Mouse (Mus musculus): Measurements from ENCODE around the gene Alox5ap. TPM values are rescaled to one million over a fixed set of nuclear protein-coding genes. Genes with fewer than 3 reads are reported as not detected.

Alox5ap gene
- total and polyA plus RNA-seq, 3 experiments, result 19.9 to 25.5 (median 21.1) TPM

- intact Hi-C loops (cut with DNase I), result no loop called here
- peak; percentile 40 for TF ChIP-seq CTCF (IDR thresholded peaks at IDR 0.05)
- TF ChIP-seq EP300 (IDR thresholded peaks at IDR 0.05; ENCODE audit: insufficient read depth, low read depth, low read length), result no peak
- WGBS, result 96% methylated on average over 1 of the region's 1 CpGs
- Histone ChIP-seq H3K27me3 (ENCODE audit: control insufficient read depth, insufficient read depth, low read length) (no peaks in the 10 kb centered on the region), H3K36me3 (ENCODE audit: control insufficient read depth, insufficient read depth, low read length) (no peaks in the 10 kb centered on the region), H3K27ac (no peak overlapping the region), H3K79me2 (replicated peaks; ENCODE audit: control insufficient read depth, insufficient read depth, low read length) (no peaks in the 10 kb centered on the region), H3K4me3 (no peak overlapping the region), H3K9ac (ENCODE audit: low read depth, low read length) (no peak overlapping the region), H3K4me1 (ENCODE audit: control insufficient read depth, insufficient read depth, low read length) (peaks cover 2% of the 10 kb centered on the region; the same call in 1 of the 2 replicates)
- DNase-seq, result no peak
Observed at GRCm38 (mm10) chr5:149275105-149275494, 10.5 kb downstream of the Alox5ap start.

- intact Hi-C loops (cut with DNase I), result no loop called here
- H3K4me3 ChIP-seq, result no peak overlapping the region
- H3K27me3 ChIP-seq (ENCODE audit: control insufficient read depth, insufficient read depth, low read length), result no peaks in the 10 kb centered on the region
- H3K4me1 ChIP-seq (ENCODE audit: control insufficient read depth, insufficient read depth, low read length), result peaks cover 2% of the 10 kb centered on the region; the same call in 1 of the 2 replicates
- no peak for DNase-seq
- H3K27ac ChIP-seq, result no peak overlapping the region
- H3K79me2 ChIP-seq (replicated peaks; ENCODE audit: control insufficient read depth, insufficient read depth, low read length), result no peaks in the 10 kb centered on the region
- H3K36me3 ChIP-seq (ENCODE audit: control insufficient read depth, insufficient read depth, low read length), result no peaks in the 10 kb centered on the region
- TF ChIP-seq POLR2A (IDR thresholded peaks at IDR 0.05; ENCODE audit: insufficient read depth, low read depth, low read length), result no peak
- TF ChIP-seq EP300 (IDR thresholded peaks at IDR 0.05; ENCODE audit: insufficient read depth, low read depth, low read length), result no peak
- TF ChIP-seq CTCF (IDR thresholded peaks at IDR 0.05), result no peak
- no peak overlapping the region for H3K9ac ChIP-seq (ENCODE audit: low read depth, low read length)
- WGBS, result 88% methylated on average over 5 of the region's 5 CpGs
Observed at GRCm38 (mm10) chr5:149277529-149277928, 13.0 kb downstream of the Alox5ap start.

GRCm38 (mm10) chr5:149279273-149279844 is 14.8 kb downstream of the Alox5ap start:
- Histone ChIP-seq H3K4me1 (ENCODE audit: control insufficient read depth, insufficient read depth, low read length) (peaks cover 2% of the 10 kb centered on the region; the same call in 1 of the 2 replicates), H3K27ac (peak overlapping the region; percentile 66), H3K27me3 (ENCODE audit: control insufficient read depth, insufficient read depth, low read length) (no peaks in the 10 kb centered on the region), H3K4me3 (no peak overlapping the region), H3K9ac (ENCODE audit: low read depth, low read length) (peak overlapping the region; percentile 11), H3K79me2 (replicated peaks; ENCODE audit: control insufficient read depth, insufficient read depth, low read length) (no peaks in the 10 kb centered on the region), H3K36me3 (ENCODE audit: control insufficient read depth, insufficient read depth, low read length) (no peaks in the 10 kb centered on the region)
- WGBS, result 29% methylated on average over 22 of the region's 22 CpGs
- TF ChIP-seq CTCF (IDR thresholded peaks at IDR 0.05) (peak; percentile 64), POLR2A (IDR thresholded peaks at IDR 0.05; ENCODE audit: insufficient read depth, low read depth, low read length) (no peak), EP300 (IDR thresholded peaks at IDR 0.05; ENCODE audit: insufficient read depth, low read depth, low read length) (no peak)
- peak in 1 of 2 experiments; percentile 50 for DNase-seq
- intact Hi-C loops (cut with DNase I), result no loop called here

- Histone ChIP-seq H3K4me1 (ENCODE audit: control insufficient read depth, insufficient read depth, low read length) (peaks cover 2% of the 10 kb centered on the region; the same call in 1 of the 2 replicates), H3K27ac (no peak overlapping the region), H3K4me3 (no peak overlapping the region), H3K36me3 (ENCODE audit: control insufficient read depth, insufficient read depth, low read length) (no peaks in the 10 kb centered on the region), H3K27me3 (ENCODE audit: control insufficient read depth, insufficient read depth, low read length) (no peaks in the 10 kb centered on the region), H3K9ac (ENCODE audit: low read depth, low read length) (no peak overlapping the region), H3K79me2 (replicated peaks; ENCODE audit: control insufficient read depth, insufficient read depth, low read length) (no peaks in the 10 kb centered on the region)
- intact Hi-C loops (cut with DNase I), result no loop called here
- WGBS, result 78% methylated on average over 2 of the region's 2 CpGs
- DNase-seq, result no peak
- TF ChIP-seq EP300 (IDR thresholded peaks at IDR 0.05; ENCODE audit: insufficient read depth, low read depth, low read length), result no peak
- peak; percentile 68 for TF ChIP-seq CTCF (IDR thresholded peaks at IDR 0.05)
- no peak for TF ChIP-seq POLR2A (IDR thresholded peaks at IDR 0.05; ENCODE audit: insufficient read depth, low read depth, low read length)
Observed at GRCm38 (mm10) chr5:149283009-149283408, 18.4 kb downstream of the Alox5ap start.

- no peak overlapping the region for H3K9ac ChIP-seq (ENCODE audit: low read depth, low read length)
- no peaks in the 10 kb centered on the region for H3K27me3 ChIP-seq (ENCODE audit: control insufficient read depth, insufficient read depth, low read length)
- no peaks in the 10 kb centered on the region for H3K79me2 ChIP-seq (replicated peaks; ENCODE audit: control insufficient read depth, insufficient read depth, low read length)
- no peak for DNase-seq
- peaks cover 2% of the 10 kb centered on the region; the same call in 1 of the 2 replicates for H3K4me1 ChIP-seq (ENCODE audit: control insufficient read depth, insufficient read depth, low read length)
- no peak for TF ChIP-seq POLR2A (IDR thresholded peaks at IDR 0.05; ENCODE audit: insufficient read depth, low read depth, low read length)
- no peak for TF ChIP-seq CTCF (IDR thresholded peaks at IDR 0.05)
- intact Hi-C loops (cut with DNase I), result no loop called here
- no peaks in the 10 kb centered on the region for H3K36me3 ChIP-seq (ENCODE audit: control insufficient read depth, insufficient read depth, low read length)
- no peak overlapping the region for H3K4me3 ChIP-seq
- no peak overlapping the region for H3K27ac ChIP-seq
Observed at GRCm38 (mm10) chr5:149283821-149284220, 19.3 kb downstream of the Alox5ap start.

GRCm38 (mm10) chr5:149286021-149286420 is 21.5 kb downstream of the Alox5ap start:
- H3K27me3 ChIP-seq (ENCODE audit: control insufficient read depth, insufficient read depth, low read length), result no peaks in the 10 kb centered on the region
- intact Hi-C loops (cut with DNase I), result no loop called here
- H3K27ac ChIP-seq, result no peak overlapping the region
- peak; percentile 57 for TF ChIP-seq CTCF (IDR thresholded peaks at IDR 0.05)
- no peak for TF ChIP-seq POLR2A (IDR thresholded peaks at IDR 0.05; ENCODE audit: insufficient read depth, low read depth, low read length)
- no peaks in the 10 kb centered on the region for H3K36me3 ChIP-seq (ENCODE audit: control insufficient read depth, insufficient read depth, low read length)
- no peak for DNase-seq
- H3K4me1 ChIP-seq (ENCODE audit: control insufficient read depth, insufficient read depth, low read length), result peaks cover 2% of the 10 kb centered on the region; the same call in 1 of the 2 replicates
- 44% methylated on average over 7 of the region's 7 CpGs for WGBS
- H3K4me3 ChIP-seq, result no peak overlapping the region
- H3K79me2 ChIP-seq (replicated peaks; ENCODE audit: control insufficient read depth, insufficient read depth, low read length), result no peaks in the 10 kb centered on the region
- H3K9ac ChIP-seq (ENCODE audit: low read depth, low read length), result no peak overlapping the region
